Mouse (Mus musculus) embryonic facial prominence, embryonic 11.5 days (tissue): ENCODE data around the gene Sdk1. TPM values are rescaled to one million over a fixed set of nuclear protein-coding genes. Genes with fewer than 3 reads are reported as not detected.

Experiments
- ATAC-seq: fragments of 200-750 bp; cut with Nextera tagmentation; replicated peaks from 2 replicates; pipeline ENCODE4 v1.8.0; 2017; ENCODE audit warnings: low read depth; ENCODE audit not compliant: insufficient number of reproducible peaks, low FRiP score, low TSS enrichment
- DNase-seq: peaks from one replicate; pipeline ENCODE4 v3.0.0-alpha.2; 2015; ENCODE audit warnings: low spot score
- H3K27ac ChIP-seq: fragments of 300-500 bp; sonication (generic); replicated peaks from 2 replicates; pipeline ENCODE4 v1.5.1; 2014; ENCODE audit warnings: mild to moderate bottlenecking, low read depth, low read length, control low read depth
- H3K27me3 ChIP-seq: fragments of 300-500 bp; sonication (generic); 2 replicates; pipeline ENCODE4 v1.6.1; 2014; ENCODE audit warnings: mild to moderate bottlenecking, low read length, moderate library complexity, mixed read lengths; ENCODE audit not compliant: control insufficient read depth, insufficient read depth
- H3K36me3 ChIP-seq: fragments of 300-500 bp; sonication (generic); replicated peaks from 2 replicates; pipeline ENCODE4 v1.6.1; 2014; ENCODE audit warnings: low read depth, mild to moderate bottlenecking, low read length, moderate library complexity, mixed read lengths; ENCODE audit not compliant: control insufficient read depth, insufficient read depth
- H3K4me1 ChIP-seq: fragments of 300-500 bp; sonication (generic); 2 replicates; pipeline ENCODE4 v1.6.1; 2014; ENCODE audit warnings: low read length, mixed read lengths; ENCODE audit not compliant: control insufficient read depth, insufficient read depth
- H3K4me2 ChIP-seq: fragments of 300-500 bp; sonication (generic); 2 replicates; pipeline ENCODE4 v1.6.1; 2014; ENCODE audit warnings: low read depth, mild to moderate bottlenecking, control low read depth, low read length, moderate library complexity
- H3K4me3 ChIP-seq: fragments of 300-500 bp; sonication (generic); 2 replicates; pipeline ENCODE4 v1.5.1; 2014; ENCODE audit warnings: low read depth, low read length, control low read depth
- H3K9ac ChIP-seq: fragments of 300-500 bp; sonication (generic); replicated peaks from 2 replicates; pipeline ENCODE4 v1.6.1; 2014; ENCODE audit warnings: mild to moderate bottlenecking, control low read depth, low read length
- H3K9me3 ChIP-seq: fragments of 300-500 bp; sonication (generic); replicated peaks from 2 replicates; pipeline ENCODE4 v1.6.1; 2016; ENCODE audit warnings: mild to moderate bottlenecking, low read length, inconsistent platforms, mixed read lengths; ENCODE audit not compliant: control insufficient read depth
- WGBS: fragments of 180-500 bp; shearing (Covaris S2); extraction: QIAGEN DNeasy Blood & Tissue Kit; methylation state at CpG from one replicate; pipeline ENCODE4 v1.1.7; 2014; 5-methylcytosine and 5-hydroxymethylcytosine counted together
- polyA plus RNA-seq: library from polyadenylated mRNA; unstranded; fragments of >200 nt; fragmentation: Nextera tagmentation; extraction: Ambion mirVana; gene quantifications from 2 replicates; pipeline ENCODE4 v1.2.1, GENCODE M21; 2014

The Sdk1 gene
- polyA plus RNA-seq, 1 experiment from 2014 or later = 1.2 TPM

DNA sequence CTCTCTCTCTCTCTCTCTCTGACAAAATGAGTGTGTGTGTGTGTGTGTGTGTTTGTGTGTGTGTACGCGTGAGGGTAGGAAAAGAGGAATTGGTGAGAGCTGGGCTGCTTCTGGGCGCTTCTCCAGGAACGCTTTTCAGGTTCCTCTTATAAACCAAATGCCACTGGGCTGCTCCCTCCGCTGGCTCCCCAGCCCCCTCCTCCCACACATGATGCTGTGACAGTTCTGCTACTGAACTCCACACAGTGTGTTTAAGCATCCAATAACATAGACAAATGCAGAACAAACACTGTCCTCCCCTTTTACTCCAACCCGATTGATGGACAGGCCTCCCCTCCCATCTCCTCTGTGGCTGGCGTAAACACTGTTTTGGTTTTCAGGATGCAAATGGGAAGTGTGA is 513.0 kb downstream of the Sdk1 start:
- Histone ChIP-seq H3K27ac (no peak overlapping the region), H3K4me1 (no peaks in the 10 kb centered on the region), H3K4me3 (no peak overlapping the region), H3K36me3 (no peaks in the 10 kb centered on the region), H3K4me2 (no peak overlapping the region), H3K9me3 (no peaks in the 10 kb centered on the region), H3K27me3 (no peaks in the 10 kb centered on the region), H3K9ac (no peak overlapping the region)
- 28% methylated on average over 7 of the region's 7 CpGs for WGBS
- no peak for DNase-seq
- no peak for ATAC-seq

DNA sequence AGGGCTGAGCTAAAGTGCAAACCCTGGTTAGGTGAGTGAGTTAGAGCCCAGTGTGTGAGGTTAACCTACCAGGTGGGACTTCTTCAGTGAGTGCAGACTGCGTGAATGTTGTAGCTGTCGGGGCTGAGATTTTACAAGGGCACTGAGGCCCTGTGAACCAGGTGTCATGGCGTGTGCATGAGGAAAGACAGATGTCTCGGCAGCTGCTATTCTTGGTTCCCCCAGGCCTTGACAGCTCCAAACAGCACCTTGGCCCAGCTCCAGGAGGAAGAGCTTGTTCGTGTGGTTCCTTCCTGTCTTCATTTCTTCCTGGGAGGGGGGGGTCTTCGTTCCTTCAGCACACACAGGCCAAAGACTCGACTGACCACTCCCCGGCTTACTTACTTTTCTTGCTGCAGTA is 517.6 kb downstream of the Sdk1 start:
- Histone ChIP-seq H3K27me3 (no peaks in the 10 kb centered on the region), H3K9me3 (no peaks in the 10 kb centered on the region), H3K36me3 (no peaks in the 10 kb centered on the region), H3K9ac (no peak overlapping the region), H3K4me2 (no peak overlapping the region), H3K27ac (no peak overlapping the region), H3K4me3 (no peak overlapping the region), H3K4me1 (no peaks in the 10 kb centered on the region)
- DNase-seq = no peak
- no peak for ATAC-seq
- 67% methylated on average over 8 of the region's 8 CpGs for WGBS

DNA sequence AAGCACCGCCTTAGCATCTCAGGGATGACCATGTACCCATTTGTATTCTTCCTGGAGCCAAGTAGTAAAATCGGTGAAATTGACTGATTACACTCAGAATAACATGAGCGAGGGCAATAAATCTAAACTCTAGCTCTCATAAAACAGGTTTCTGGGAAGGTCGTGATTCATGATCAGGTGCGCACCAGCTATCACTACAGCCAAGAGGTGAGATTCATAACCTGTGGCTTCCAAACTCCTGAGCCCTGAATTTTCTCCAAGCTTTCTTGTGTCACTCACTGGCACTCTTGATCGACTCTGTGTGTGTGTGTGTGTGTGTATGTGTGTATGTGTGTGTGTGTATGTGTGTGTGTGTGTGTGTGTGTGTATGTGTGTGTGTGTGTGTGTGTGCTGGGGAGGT is 522.8 kb downstream of the Sdk1 start:
- H3K9me3 ChIP-seq = no peaks in the 10 kb centered on the region

DNA sequence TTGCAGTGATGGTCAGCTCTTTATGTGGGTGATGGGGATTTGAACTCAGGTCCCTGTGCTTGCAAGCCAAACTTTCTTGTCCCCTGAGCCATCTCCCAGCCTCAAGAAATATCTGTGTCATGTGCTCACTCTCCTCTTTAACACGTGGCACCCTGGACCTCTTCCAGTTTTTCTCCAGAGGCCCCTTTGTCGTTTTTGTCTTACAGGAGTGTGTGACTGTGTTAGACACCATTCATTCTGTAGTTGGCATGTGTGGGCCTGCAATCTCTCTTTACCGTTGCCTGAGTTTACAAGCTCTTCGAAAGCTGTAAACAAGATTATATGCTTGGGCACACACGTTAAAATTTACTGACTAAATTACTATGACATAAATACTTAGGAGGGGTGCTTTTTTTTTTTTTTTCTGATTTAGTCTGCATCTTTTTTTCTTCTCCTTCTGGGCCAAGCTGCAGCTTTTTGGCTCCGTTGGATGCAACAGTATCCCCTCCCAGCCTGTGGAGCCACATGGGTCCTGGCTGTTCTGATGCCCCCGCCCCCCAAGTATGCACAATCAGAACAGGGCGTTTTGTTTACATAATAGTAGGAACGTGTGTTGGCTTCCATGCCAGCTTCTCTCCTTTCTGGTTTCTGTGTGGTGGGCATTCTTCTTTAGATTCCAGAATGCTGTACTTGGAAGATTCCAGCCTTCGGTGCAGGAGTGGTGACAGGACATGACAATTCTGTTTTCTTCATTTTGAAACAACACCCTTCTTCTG is 527.6 kb downstream of the Sdk1 start:
- H3K4me3 ChIP-seq = no peak overlapping the region
- WGBS = 72% methylated on average over 10 of the region's 10 CpGs
- no peaks in the 10 kb centered on the region for H3K36me3 ChIP-seq
- H3K27ac ChIP-seq = no peak overlapping the region
- no peaks in the 10 kb centered on the region for H3K27me3 ChIP-seq
- DNase-seq (no peak), ATAC-seq (no peak)
- no peak overlapping the region for H3K4me2 ChIP-seq
- no peaks in the 10 kb centered on the region for H3K4me1 ChIP-seq
- no peaks in the 10 kb centered on the region for H3K9me3 ChIP-seq
- H3K9ac ChIP-seq = no peak overlapping the region

More for the DNA sequence above, 522.8 kb downstream of the Sdk1 start:
- ATAC-seq (no peak), DNase-seq (no peak)
- no peak overlapping the region for H3K4me3 ChIP-seq
- 94% methylated on average over 6 of the region's 6 CpGs for WGBS
- H3K4me1 ChIP-seq = no peaks in the 10 kb centered on the region
- H3K36me3 ChIP-seq = no peaks in the 10 kb centered on the region
- H3K27ac ChIP-seq = no peak overlapping the region
- H3K27me3 ChIP-seq = no peaks in the 10 kb centered on the region
- H3K4me2 ChIP-seq = no peak overlapping the region
- no peak overlapping the region for H3K9ac ChIP-seq

DNA sequence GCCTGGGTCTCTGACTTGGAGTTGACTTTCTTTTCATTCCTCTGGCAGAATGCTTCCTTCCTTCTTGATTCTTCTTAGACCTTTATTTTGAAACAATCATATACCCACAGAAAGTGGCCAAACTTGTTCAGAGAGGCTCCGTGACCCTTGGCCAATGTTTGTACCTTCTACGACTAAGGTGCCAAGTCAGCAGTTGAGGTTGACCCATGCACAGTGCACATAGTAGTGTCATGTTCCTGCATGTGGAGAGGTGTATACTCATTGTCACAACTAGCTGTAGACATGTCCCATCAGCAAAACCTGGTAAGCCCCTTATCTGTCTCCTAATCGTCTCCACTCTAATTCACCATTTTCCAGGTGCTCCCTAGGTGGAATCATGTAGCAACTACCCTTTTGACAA is 530.2 kb downstream of the Sdk1 start:
- Histone ChIP-seq H3K4me1 (no peaks in the 10 kb centered on the region), H3K4me2 (no peak overlapping the region), H3K9ac (no peak overlapping the region), H3K27me3 (no peaks in the 10 kb centered on the region), H3K4me3 (no peak overlapping the region), H3K27ac (no peak overlapping the region), H3K9me3 (no peaks in the 10 kb centered on the region), H3K36me3 (no peaks in the 10 kb centered on the region)
- DNase-seq (no peak), ATAC-seq (no peak)
- 88% methylated on average over 3 of the region's 3 CpGs for WGBS

DNA sequence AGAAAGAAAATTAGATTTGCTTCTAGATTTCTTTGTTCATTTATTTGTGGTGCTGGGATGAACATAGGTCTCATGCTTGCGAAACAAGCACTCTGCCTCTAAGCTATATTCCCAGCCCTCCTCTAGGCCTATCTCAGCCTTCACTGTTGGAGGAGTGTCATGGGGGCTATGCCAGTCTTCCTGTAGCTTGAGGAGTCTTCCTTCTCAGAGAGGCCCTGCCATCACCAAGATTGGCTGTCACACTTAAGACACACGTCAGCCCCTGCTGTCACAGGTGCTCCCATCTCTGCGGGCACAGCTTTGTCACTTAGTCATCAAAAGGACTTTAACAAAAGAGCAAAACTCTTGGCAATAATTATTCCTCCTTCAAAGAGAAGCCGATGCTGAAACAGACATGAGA is 536.9 kb downstream of the Sdk1 start:
- H3K4me1 ChIP-seq = no peaks in the 10 kb centered on the region
- ATAC-seq = no peak

DNA sequence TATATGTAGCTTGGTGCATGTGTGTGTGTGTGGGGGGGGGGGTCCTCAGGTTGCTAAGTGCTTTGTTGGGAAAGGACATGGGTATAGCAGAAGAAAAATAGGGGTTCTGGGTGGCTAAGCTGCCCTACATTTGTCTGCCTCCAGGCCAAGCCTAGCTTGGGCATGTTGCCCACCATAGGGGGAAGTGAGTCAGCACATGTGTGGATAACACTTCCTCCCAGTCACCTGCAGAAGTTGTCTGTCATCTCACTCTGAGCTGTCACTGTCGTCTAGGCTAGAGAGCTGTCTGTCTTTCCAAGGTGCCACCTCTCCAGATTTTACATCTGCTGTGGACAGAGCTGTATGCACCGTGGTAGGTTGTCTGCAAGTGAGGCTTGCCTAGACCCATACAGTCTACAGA is 539.9 kb downstream of the Sdk1 start:
- 90% methylated on average over 2 of the region's 2 CpGs for WGBS
- no peaks in the 10 kb centered on the region for H3K27me3 ChIP-seq
- ATAC-seq = no peak
- H3K9ac ChIP-seq = no peak overlapping the region
- no peak for DNase-seq
- no peak overlapping the region for H3K27ac ChIP-seq
- H3K4me2 ChIP-seq = no peak overlapping the region
- H3K4me1 ChIP-seq = no peaks in the 10 kb centered on the region
- H3K4me3 ChIP-seq = no peak overlapping the region
- no peaks in the 10 kb centered on the region for H3K36me3 ChIP-seq
- no peaks in the 10 kb centered on the region for H3K9me3 ChIP-seq

More for the DNA sequence above, 536.9 kb downstream of the Sdk1 start:
- no peak overlapping the region for H3K4me3 ChIP-seq
- H3K4me2 ChIP-seq = no peak overlapping the region
- H3K36me3 ChIP-seq = no peaks in the 10 kb centered on the region
- no peak for DNase-seq
- no peaks in the 10 kb centered on the region for H3K27me3 ChIP-seq
- H3K9ac ChIP-seq = no peak overlapping the region
- H3K9me3 ChIP-seq = no peaks in the 10 kb centered on the region
- WGBS = 79% methylated on average over 4 of the region's 4 CpGs
- no peak overlapping the region for H3K27ac ChIP-seq

DNA sequence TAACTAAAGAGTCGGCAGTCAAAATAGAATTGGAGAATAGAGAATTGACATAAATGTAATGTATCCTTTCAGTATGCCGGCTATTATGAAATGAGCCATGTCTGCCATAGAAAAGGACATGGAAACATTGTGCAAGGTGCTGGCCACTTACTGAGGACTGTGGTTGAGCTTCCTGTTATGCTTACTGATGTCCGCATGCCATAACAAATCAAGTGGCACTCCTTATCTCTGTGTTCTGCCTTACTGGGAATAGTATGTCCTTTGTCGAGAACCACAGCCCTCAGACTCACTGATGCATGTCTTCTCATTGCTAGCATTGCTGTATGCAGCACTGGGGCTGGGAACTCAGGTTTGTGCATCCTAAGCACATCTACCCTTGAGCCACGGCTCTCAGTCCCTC is 541.0 kb downstream of the Sdk1 start:
- Histone ChIP-seq H3K27ac (no peak overlapping the region), H3K36me3 (no peaks in the 10 kb centered on the region), H3K4me3 (no peak overlapping the region), H3K9me3 (no peaks in the 10 kb centered on the region), H3K27me3 (no peaks in the 10 kb centered on the region), H3K4me2 (no peak overlapping the region), H3K4me1 (no peaks in the 10 kb centered on the region), H3K9ac (no peak overlapping the region)
- ATAC-seq (no peak), DNase-seq (no peak)
- 92% methylated on average over 5 of the region's 5 CpGs for WGBS
